Mouse (Mus musculus): ENCODE measurements at regions not wholly inside any gene's neighbourhood (a gene's known extent, or its start where the extent isn't known, plus 50 kb on each side); places are given as distances from the start of the nearest gene placed in this dataset.

- DNase-seq (ENCODE audit: low read depth, low spot score) = no peak
Measured at GRCm38 (mm10) chr4:83986951-83987822, 461.8 kb downstream of the Ccdc171 start.

GRCm38 (mm10) chr4:83987846-83988245 is 462.5 kb downstream of the Ccdc171 start:
- no peak for DNase-seq (ENCODE audit: low read depth, low spot score)

DNA sequence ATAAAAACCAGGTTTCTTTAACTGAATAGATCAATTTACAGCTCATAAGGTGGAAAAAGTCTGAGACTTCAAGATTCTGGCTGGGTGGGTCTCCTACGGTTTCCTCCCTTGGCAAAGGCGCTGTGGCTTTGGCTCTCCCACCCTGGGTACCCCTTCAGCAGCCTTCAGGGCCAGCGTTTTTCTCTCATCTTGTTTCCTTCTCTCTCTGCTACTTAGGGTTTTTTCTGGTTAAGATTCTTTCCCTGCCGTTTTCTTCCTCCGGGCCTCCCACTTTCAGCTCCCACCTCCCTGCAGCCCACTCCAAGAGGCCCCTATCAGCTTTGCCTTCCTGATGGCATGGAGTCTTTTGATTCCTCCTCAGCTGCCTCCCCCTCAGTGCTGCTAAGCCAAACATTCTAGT is 463.0 kb downstream of the Ccdc171 start:
- no peak for DNase-seq (ENCODE audit: low read depth, low spot score)

- no peak for DNase-seq (ENCODE audit: low read depth, low spot score)
Measured at GRCm38 (mm10) chr4:83990126-83990989, 465.0 kb downstream of the Ccdc171 start.

DNA sequence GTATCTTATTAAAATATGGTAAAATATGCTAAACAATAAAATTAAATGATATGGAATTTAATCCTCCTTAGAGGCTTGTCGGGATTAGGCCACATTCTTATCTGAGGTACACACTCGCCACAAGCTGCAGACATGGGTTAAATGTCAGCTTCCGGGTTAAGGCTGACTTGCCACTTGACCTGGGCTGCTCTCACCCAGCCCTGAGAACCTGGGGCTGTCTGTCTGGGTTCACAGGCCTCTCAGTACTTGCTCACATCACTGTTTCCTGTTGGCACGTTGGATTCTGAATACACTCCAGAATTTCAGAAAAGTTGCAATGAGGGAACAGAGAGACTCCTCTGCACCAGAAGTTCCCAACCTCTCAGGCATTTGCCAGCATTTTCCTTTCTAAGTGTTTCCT is 465.9 kb downstream of the Ccdc171 start:
- DNase-seq (ENCODE audit: low read depth, low spot score) = no peak

DNA sequence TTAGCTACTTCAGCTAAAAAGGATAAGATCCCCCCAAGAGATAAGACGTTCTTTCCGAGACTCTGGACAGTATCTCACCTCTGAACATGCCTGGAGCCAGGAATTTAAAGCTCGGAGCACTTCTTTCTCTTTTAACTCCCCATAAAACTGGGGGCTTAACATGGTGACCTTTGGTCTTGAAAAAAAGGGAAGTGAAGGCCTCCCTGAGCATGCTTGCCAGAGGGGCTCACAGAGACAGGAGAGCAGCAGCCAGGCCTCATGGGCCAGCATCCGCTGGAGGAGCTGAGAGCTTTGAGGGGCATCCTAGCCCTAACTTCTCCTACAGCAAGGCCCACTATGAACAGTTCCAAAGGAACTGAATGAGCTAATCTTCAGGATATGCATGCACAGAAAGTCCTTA is 471.7 kb downstream of the Ccdc171 start:
- no peak for DNase-seq (ENCODE audit: low read depth, low spot score)

DNA sequence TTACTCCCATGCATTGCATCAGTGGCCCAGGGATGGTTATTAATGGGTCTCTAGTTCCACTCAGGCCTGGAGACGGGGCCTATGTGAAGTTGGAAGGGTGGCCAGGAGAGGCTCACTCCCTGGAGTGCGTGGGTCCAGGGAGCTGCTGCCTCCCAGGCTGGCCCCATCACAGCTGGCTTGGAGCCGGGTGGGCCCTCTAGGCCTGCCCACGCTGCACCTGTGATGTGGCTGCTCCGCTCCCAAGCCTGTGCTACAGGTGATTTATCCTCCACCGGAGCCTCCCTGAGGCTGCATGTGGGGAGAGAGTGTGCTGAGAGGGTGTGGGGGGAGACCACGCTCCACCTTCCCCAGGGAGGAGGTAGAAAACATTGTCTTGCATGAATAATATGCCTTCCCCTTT is 476.3 kb downstream of the Ccdc171 start:
- peak; percentile 22 for DNase-seq (ENCODE audit: low read depth, low spot score)

DNA sequence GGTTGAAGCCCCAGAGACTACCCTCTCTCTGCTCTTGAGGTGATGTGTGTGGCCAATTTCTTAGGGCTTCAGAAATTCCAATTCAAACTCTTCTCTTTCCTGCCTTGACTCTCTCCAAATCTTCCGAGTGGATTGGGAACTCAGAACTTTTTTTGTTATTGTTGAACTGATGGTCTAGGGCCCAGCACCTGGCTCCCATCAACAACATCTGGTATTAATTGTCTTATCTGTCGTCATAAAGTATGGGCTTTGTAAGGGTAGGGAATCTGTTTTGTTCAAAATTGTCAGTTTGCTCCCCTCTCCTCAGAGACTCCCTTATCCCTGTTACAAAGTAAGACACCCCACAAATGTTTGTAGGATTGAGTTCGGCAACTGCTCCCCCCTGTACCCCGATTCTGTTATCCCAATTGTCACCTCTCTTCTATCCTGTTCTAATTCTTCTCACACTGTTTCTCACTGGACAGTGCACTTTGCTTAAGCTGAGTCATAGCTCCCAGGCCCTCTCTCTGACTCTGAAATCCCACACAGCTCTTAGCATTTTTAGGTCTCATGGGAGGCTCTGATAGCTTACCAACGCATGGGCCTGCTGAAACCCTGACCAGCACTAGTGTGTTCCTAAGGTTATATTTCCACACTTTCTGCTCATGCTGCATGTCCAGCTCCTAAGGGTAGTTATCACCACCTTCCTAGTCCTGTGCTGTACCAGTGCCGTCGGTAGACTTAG is 478.9 kb downstream of the Ccdc171 start:
- DNase-seq (ENCODE audit: low read depth, low spot score) = no peak

- DNase-seq (ENCODE audit: low read depth, low spot score) = no peak
Measured at GRCm38 (mm10) chr4:84004786-84005382, 479.5 kb downstream of the Ccdc171 start.

- no peak for DNase-seq (ENCODE audit: low read depth, low spot score)
Measured at GRCm38 (mm10) chr4:84011941-84012340, 486.6 kb downstream of the Ccdc171 start.

DNA sequence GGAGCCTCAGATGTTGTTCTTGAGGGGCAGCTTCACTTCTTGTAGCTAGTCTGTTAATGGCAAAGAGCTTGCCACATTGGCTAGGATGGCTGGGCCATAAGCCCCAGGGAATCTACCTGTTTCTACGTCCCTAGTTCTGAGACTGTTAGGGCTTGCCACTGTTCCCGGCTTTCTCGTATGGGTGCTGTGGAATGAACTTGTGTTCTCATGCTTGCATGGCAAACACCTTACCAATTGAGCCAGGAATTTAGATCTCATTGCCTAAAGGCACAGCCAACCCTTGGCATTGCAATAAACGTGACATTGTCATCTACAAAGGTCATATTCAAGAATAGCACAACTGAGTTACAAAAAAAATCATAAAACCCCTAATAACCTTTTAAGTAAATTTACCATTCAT is 489.8 kb downstream of the Ccdc171 start:
- DNase-seq (ENCODE audit: low read depth, low spot score) = no peak

GRCm38 (mm10) chr4:84015552-84016169 is 490.3 kb downstream of the Ccdc171 start:
- DNase-seq (ENCODE audit: low read depth, low spot score) = no peak

DNA sequence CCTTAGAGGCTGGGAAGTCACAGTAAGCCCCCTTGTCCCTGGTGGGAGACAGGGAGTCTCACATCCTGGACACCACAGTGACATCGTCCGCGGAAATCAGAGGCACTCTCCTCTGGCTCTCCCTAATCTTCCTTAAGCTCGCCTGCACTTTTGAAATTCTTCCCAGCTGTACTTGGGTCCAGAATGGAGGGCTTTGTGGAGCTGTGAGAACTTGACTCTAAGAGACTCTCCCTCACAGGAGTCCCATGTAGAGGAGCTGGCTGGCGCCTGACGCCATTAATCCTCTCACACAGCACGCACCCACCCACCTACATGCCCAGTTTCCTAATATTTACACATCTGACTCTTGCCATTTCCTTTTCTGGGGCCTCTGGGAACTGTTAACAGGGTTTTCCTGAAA is 492.8 kb downstream of the Ccdc171 start:
- no peak for DNase-seq (ENCODE audit: low read depth, low spot score)

- DNase-seq (ENCODE audit: low read depth, low spot score) = no peak
Measured at GRCm38 (mm10) chr4:84018774-84019173, 493.4 kb downstream of the Ccdc171 start.

- no peak for DNase-seq (ENCODE audit: low read depth, low spot score)
Measured at GRCm38 (mm10) chr4:84019500-84020255, 494.3 kb downstream of the Ccdc171 start.

- DNase-seq (ENCODE audit: low read depth, low spot score) = no peak
Measured at GRCm38 (mm10) chr4:84020692-84021091, 495.3 kb downstream of the Ccdc171 start.

DNA sequence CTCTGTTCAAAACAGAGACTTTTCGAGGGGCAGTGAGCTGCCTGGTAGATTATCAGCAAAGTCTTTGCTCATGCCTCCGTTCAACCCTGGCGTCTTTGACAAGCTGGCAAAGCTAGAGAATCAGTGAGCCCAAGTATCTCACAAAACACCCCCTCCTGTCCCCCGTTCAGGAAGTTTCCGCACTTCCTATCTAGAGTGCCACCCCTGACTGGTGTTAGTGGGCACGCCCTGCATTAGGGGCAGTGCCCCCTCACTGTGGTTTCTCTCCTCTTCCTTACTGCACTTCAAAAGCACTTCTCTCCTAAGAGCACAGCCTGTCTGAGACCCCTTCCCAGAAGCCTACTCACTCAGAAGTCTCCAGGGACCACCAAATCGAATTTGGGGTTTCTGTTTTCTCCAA is 497.0 kb downstream of the Ccdc171 start:
- DNase-seq (ENCODE audit: low read depth, low spot score) = no peak

DNA sequence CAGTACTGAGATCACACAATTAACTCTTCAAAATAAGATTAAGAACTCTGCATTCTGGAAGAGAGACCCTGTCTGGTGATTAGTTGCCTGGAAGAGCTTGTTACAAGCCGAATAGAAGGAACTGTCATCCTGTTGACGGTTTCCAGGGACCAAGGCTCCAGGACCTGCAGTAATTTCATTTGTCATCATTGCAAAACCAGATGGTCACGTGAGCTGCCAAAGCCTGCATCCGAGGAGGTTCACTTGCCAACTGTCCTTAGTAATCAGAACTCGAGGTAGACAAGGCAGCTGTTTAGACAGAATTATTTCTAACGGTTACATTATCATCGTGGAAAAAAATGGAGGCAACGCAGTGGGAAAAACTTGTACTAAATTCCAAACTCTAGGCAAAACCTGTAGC is 500.8 kb downstream of the Ccdc171 start:
- DNase-seq (ENCODE audit: low read depth, low spot score) = no peak

GRCm38 (mm10) chr4:84028120-84028519 is 502.8 kb downstream of the Ccdc171 start:
- no peak for DNase-seq (ENCODE audit: low read depth, low spot score)

GRCm38 (mm10) chr4:84030916-84031315 is 505.6 kb downstream of the Ccdc171 start:
- no peak for DNase-seq (ENCODE audit: low read depth, low spot score)
